Mouse (Mus musculus) forebrain, embryonic 16.5 days (tissue): ENCODE results near the gene Pnliprp2. TPM values are rescaled to one million over a fixed set of nuclear protein-coding genes. Genes with fewer than 3 reads are reported as not detected.

Source experiments
- ATAC-seq: fragments of 200-750 bp; cut with Nextera tagmentation; 2 replicates; pipeline ENCODE4 v1.8.0; 2017; ENCODE audit warnings: mild to moderate bottlenecking, moderate library complexity
- H3K27ac ChIP-seq: fragments of 300-500 bp; sonication (generic); 2 replicates; pipeline ENCODE4 v1.5.1; 2014; ENCODE audit warnings: low read length, control low read depth
- H3K27me3 ChIP-seq: fragments of 300-500 bp; sonication (generic); replicated peaks from 2 replicates; pipeline ENCODE4 v1.6.1; 2014; ENCODE audit warnings: low read length; ENCODE audit not compliant: control insufficient read depth, insufficient read depth
- H3K36me3 ChIP-seq: fragments of 300-500 bp; sonication (generic); 2 replicates; pipeline ENCODE4 v1.6.1; 2014; ENCODE audit not compliant: control insufficient read depth, insufficient read depth
- H3K4me1 ChIP-seq: fragments of 300-500 bp; sonication (generic); replicated peaks from 2 replicates; pipeline ENCODE4 v1.6.1; 2014; ENCODE audit warnings: low read length; ENCODE audit not compliant: control insufficient read depth, insufficient read depth
- H3K4me2 ChIP-seq: fragments of 300-500 bp; sonication (generic); 2 replicates; pipeline ENCODE4 v1.6.1; 2014; ENCODE audit warnings: mild to moderate bottlenecking, low read length, control low read depth
- H3K4me3 ChIP-seq: fragments of 300-500 bp; sonication (generic); replicated peaks from 2 replicates; pipeline ENCODE4 v1.5.1; 2014; ENCODE audit warnings: mild to moderate bottlenecking, low read length, control low read depth
- H3K9ac ChIP-seq: fragments of 300-500 bp; sonication (generic); replicated peaks from 2 replicates; pipeline ENCODE4 v1.6.1; 2014; ENCODE audit warnings: low read depth, low read length, control low read depth
- H3K9me3 ChIP-seq: fragments of 300-500 bp; sonication (generic); 2 replicates; pipeline ENCODE4 v1.6.1; 2016; ENCODE audit warnings: low read length; ENCODE audit not compliant: control insufficient read depth
- WGBS: fragments of 180-500 bp; shearing (Covaris S2); extraction: QIAGEN DNeasy Blood & Tissue Kit; methylation state at CpG from one replicate; pipeline ENCODE4 v1.1.7; 2014; 5-methylcytosine and 5-hydroxymethylcytosine counted together
- polyA plus RNA-seq: library from polyadenylated mRNA; unstranded; fragments of >200 nt; fragmentation: Nextera tagmentation; extraction: Ambion mirVana; gene quantifications from 2 replicates; pipeline ENCODE4 v1.2.1, GENCODE M21; 2015

Gene Pnliprp2
- 0.36 and 0.57 TPM in 2 replicates for polyA plus RNA-seq

DNA sequence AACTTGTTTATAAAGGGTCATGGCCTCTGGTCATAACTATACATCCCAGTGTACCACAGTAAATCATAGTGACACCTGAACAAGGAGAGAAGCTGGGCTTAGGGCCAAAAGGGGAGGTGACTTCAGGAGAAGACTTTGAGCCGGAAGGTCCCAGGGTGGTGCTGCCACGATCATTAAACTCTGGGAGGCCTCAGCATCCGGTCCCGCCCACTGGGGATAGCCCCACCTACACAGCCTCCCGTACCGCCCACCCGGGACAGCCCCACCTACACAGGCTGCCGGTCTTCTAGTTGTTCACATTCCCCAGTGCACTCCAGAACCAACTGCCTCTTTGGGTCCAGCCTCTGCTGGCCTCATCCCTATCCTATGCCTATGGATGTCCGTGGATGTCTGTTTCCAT, at the start of gene Pnliprp2:
TSS of gene Pnliprp2 (plus strand) at position 297 of the 400 bp plus-strand sequence.
- no peak within 1 kb of the TSS for H3K4me2 ChIP-seq
- H3K36me3 ChIP-seq: no peaks in the 10 kb centered on the region
- H3K27ac ChIP-seq: no peak within 1 kb of the TSS
- no peak within 1 kb of the TSS for H3K9ac ChIP-seq
- no peak for ATAC-seq
- H3K4me3 ChIP-seq: no peak within 1 kb of the TSS
- WGBS: 75% methylated on average over 9 of the region's 9 CpGs
- H3K4me1 ChIP-seq: peaks cover 11% of the 10 kb centered on the region
- no peaks in the 10 kb centered on the region for H3K27me3 ChIP-seq
- no peaks in the 10 kb centered on the region for H3K9me3 ChIP-seq

DNA sequence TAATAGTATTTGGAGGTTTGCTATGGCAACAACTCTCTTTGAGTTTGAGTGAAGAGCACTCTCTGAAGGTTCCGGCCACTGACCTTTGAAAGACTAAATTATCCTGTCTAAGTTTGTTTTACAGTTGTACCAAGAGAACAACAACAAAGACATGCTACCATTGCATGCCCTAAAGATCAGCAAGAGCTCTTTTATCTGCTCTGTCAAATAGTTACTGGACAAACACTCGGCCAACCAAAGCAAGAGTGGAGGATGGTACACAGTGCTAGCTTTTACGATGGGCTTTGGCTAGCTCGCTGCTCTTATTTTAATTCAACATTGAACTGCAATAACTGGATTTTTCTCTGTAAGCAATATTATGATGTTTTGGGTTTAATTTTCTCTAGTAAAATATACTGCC, 41.6 kb upstream of the Pnliprp2 start:
- no peak overlapping the region for H3K4me3 ChIP-seq
- no peaks in the 10 kb centered on the region for H3K36me3 ChIP-seq
- WGBS: 94% methylated on average over 4 of the region's 4 CpGs
- H3K9me3 ChIP-seq: no peaks in the 10 kb centered on the region
- H3K4me1 ChIP-seq: no peaks in the 10 kb centered on the region
- no peak for ATAC-seq
- H3K4me2 ChIP-seq: no peak overlapping the region
- no peak overlapping the region for H3K9ac ChIP-seq
- no peak overlapping the region for H3K27ac ChIP-seq
- H3K27me3 ChIP-seq: no peaks in the 10 kb centered on the region

DNA sequence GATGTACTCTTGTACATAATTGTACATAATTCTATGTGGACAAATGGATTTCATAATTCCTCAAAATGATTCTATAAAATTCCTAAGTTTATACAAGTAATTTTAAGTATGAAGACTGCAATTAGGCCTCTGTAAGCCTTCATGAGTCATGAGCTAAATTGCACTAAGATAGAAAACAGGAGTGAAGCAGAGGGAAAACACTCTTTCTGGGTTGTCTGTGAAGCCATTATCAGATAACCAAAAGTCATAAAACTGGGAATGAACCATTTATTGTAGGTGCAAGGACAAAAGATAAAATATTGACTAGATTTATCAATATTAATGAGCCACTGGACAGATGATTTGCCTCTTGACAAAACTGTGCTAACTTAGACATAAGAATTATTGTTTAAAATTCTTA, 39.1 kb upstream of the Pnliprp2 start:
- no peaks in the 10 kb centered on the region for H3K27me3 ChIP-seq
- no peaks in the 10 kb centered on the region for H3K9me3 ChIP-seq
- H3K4me2 ChIP-seq: no peak overlapping the region
- H3K4me1 ChIP-seq: no peaks in the 10 kb centered on the region
- no peaks in the 10 kb centered on the region for H3K36me3 ChIP-seq
- no peak overlapping the region for H3K27ac ChIP-seq
- H3K4me3 ChIP-seq: no peak overlapping the region
- H3K9ac ChIP-seq: no peak overlapping the region
- ATAC-seq: no peak

DNA sequence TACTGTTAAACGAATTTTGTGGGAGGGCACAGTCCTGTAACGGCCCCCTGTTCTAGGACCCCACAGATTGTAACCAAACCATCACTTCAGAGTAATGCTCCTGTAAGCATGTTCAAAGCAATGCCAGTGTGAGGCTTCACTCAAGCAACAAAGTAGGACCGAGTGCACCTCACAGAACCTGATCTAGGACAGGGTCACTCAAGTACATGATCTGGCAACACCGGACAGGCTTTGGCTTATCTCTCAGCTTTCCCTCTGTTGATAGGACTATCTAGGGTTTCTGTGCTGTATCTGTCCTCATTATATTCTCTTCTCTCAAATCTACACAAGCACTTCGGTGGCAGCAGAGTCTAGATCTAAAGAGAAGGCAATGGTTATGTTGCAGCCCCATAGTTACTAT, 33.0 kb upstream of the Pnliprp2 start:
- no peaks in the 10 kb centered on the region for H3K27me3 ChIP-seq
- H3K9ac ChIP-seq: no peak overlapping the region
- no peaks in the 10 kb centered on the region for H3K36me3 ChIP-seq
- no peak overlapping the region for H3K27ac ChIP-seq
- H3K4me2 ChIP-seq: no peak overlapping the region
- H3K4me3 ChIP-seq: no peak overlapping the region
- no peaks in the 10 kb centered on the region for H3K9me3 ChIP-seq
- H3K4me1 ChIP-seq: no peaks in the 10 kb centered on the region
- no peak for ATAC-seq
- 87% methylated on average over 5 of the region's 5 CpGs for WGBS

DNA sequence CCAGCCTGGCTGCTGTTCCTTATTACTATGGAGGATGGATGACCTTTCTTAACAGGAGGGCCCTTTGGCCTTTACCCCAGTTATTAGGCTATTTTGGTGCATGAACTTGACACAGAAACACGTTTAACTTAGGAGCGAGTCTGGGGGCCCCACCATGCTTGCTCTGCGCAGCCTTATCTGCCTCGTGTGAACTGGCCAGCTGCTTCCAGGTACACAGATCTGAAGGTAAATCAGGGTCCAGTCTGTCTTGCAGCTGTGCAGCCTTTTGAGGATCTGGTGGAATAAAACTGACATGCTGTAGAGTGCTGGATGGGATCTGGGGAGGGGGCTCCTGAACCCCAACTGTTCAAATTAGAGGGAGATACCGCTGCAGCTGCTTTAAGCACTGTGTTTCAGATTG, 31.8 kb upstream of the Pnliprp2 start:
- Histone ChIP-seq H3K36me3 (no peaks in the 10 kb centered on the region), H3K27ac (peak overlapping the region; percentile 46), H3K4me3 (no peak overlapping the region), H3K4me2 (no peak overlapping the region), H3K9me3 (no peaks in the 10 kb centered on the region), H3K27me3 (no peaks in the 10 kb centered on the region), H3K9ac (no peak overlapping the region), H3K4me1 (no peaks in the 10 kb centered on the region)
- no peak for ATAC-seq
- 86% methylated on average over 5 of the region's 5 CpGs for WGBS

DNA sequence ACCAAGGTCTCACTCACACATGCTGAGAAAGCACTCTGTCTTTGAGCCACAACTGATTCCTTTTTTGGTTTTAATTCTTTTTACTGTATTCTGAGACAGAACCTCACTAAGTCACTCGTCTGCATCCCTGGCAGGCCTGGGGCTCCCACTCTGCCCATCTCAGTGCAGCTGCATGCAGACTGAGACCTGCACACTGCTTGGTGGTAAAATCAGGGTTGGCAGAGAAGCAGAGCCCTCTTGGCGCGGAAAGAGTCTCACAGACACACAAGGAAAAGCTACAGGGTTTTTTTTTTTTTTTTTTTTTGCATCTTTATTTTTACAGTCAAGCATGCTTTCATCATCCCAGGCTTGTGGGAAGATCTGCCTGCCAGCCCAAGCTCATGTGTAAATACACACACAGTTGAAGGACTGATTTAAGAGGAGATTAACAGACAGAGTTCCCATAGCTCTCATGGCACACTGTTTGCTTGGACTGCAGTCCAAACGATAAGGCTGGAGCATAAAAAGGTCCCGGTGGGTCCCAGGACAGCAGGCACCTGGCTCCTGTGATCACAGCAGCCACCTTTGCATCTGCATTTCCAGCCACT, 31.0 kb upstream of the Pnliprp2 start, which contains the start of gene Pnliprp1:
TSS of gene Pnliprp1 (plus strand) at position 443 of the 587 bp plus-strand sequence.
- H3K9ac ChIP-seq: no peak within 1 kb of the TSS
- H3K27ac ChIP-seq: peak within 1 kb of the TSS; percentile 46
- H3K4me2 ChIP-seq: no peak within 1 kb of the TSS
- H3K4me3 ChIP-seq: no peak within 1 kb of the TSS
- H3K27me3 ChIP-seq: no peaks in the 10 kb centered on the region
- 51% methylated on average over 5 of the region's 5 CpGs for WGBS
- peak; percentile 78 for ATAC-seq
- no peaks in the 10 kb centered on the region for H3K36me3 ChIP-seq
- H3K4me1 ChIP-seq: no peaks in the 10 kb centered on the region
- no peaks in the 10 kb centered on the region for H3K9me3 ChIP-seq

DNA sequence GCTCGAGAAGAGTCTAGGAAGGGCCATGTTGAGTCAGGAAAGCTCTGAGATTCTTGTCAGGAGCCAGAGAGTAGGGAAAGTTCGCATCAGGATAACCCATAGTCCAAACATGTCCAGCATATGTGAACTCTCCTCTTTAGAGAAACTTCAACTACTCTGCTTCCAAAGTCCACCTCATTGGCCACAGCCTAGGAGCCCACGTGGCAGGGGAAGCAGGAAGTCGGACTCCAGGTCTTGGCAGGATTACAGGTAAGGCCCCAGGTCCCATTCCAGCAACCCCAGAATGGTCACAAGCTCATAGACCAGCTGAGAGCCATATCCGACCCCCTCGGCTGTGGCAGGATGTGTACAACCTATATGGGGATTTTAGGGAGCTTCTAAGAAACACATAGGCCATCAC, 26.3 kb upstream of the Pnliprp2 start:
- Histone ChIP-seq H3K4me3 (no peak overlapping the region), H3K4me1 (no peaks in the 10 kb centered on the region), H3K9ac (no peak overlapping the region), H3K36me3 (no peaks in the 10 kb centered on the region), H3K4me2 (no peak overlapping the region), H3K9me3 (no peaks in the 10 kb centered on the region), H3K27ac (no peak overlapping the region), H3K27me3 (no peaks in the 10 kb centered on the region)
- no peak for ATAC-seq
- 90% methylated on average over 6 of the region's 6 CpGs for WGBS

DNA sequence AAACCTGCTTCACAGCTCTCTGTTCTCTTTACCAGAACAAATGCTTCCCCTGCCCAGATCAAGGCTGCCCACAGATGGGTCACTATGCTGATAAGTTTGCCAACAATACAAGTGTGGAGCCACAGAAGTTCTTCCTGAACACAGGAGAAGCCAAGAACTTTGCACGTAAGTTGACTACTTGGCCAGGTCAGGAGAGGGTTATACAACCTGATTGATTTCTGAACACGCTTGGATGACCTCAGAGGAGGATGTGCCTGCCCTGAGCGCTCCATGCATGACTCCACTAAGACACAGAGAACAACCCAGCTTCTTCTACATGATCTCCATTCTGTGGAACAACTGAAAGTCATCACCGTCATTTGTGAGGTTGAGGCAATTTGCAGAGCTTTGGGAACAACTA, 21.4 kb upstream of the Pnliprp2 start:
- Histone ChIP-seq H3K4me3 (no peak overlapping the region), H3K27me3 (no peaks in the 10 kb centered on the region), H3K27ac (no peak overlapping the region), H3K9ac (no peak overlapping the region), H3K4me1 (no peaks in the 10 kb centered on the region), H3K4me2 (no peak overlapping the region), H3K9me3 (no peaks in the 10 kb centered on the region), H3K36me3 (no peaks in the 10 kb centered on the region)
- ATAC-seq: no peak
- WGBS: 89% methylated on average over 4 of the region's 4 CpGs

DNA sequence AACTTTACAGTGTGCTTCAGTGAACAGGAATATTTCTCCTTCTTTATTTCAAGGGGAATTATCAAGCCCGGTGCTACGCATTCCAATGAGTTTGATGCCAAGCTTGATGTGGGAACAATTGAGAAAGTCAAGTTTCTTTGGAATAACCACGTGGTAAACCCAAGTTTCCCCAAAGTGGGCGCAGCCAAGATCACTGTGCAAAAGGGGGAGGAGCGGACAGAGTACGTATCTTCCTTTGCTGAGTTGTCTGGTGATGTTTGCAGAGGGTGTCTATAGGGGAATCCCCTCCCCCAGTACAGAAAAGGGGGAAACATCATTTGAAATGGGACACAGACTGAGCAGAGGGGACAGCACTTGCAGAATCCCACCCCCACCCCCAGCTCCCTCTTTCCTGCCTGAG, 18.5 kb upstream of the Pnliprp2 start:
- no peak for ATAC-seq
- Histone ChIP-seq H3K9me3 (no peaks in the 10 kb centered on the region), H3K4me2 (no peak overlapping the region), H3K4me3 (no peak overlapping the region), H3K9ac (no peak overlapping the region), H3K4me1 (no peaks in the 10 kb centered on the region), H3K36me3 (no peaks in the 10 kb centered on the region), H3K27ac (no peak overlapping the region), H3K27me3 (no peaks in the 10 kb centered on the region)
- WGBS: 31% methylated on average over 6 of the region's 6 CpGs

DNA sequence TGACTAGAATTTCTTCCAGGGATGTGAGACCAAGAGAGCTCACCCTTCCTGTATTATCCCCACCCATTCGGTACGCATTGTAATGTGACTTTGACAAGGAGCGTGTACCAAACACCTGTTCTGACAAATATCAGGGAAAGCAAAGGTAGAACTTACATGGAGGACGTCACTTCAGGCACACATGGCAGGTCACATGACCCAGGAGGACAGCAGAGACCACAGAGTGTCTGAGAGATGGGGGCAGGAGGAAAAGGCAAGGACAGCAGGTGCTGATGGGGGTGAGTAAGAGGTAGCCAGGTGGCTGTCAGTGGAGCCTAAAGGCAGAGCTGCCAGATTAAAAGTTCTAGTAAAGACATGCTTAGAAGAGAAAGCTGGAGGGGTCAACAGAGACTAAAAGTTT, 16.8 kb upstream of the Pnliprp2 start:
- H3K9me3 ChIP-seq: no peaks in the 10 kb centered on the region
- ATAC-seq: no peak
- no peaks in the 10 kb centered on the region for H3K27me3 ChIP-seq
- H3K36me3 ChIP-seq: no peaks in the 10 kb centered on the region
- H3K4me2 ChIP-seq: no peak overlapping the region
- H3K27ac ChIP-seq: no peak overlapping the region
- H3K4me3 ChIP-seq: no peak overlapping the region
- H3K4me1 ChIP-seq: no peaks in the 10 kb centered on the region
- H3K9ac ChIP-seq: no peak overlapping the region
- WGBS: 91% methylated on average over 4 of the region's 4 CpGs
